Mouse (Mus musculus): Measurements from ENCODE around the gene Slc9a3.

Gene Slc9a3

GRCm38 (mm10) chr13:74121141-74121602 lies at the start of gene Slc9a3:
Gene Slc9a3, plus strand, starts transcription at chr13:74121457.
- peak; percentile 80 for DNase-seq

GRCm38 (mm10) chr13:74071714-74072113 lies 49.5 kb upstream of the Slc9a3 start:
- no peak for DNase-seq

- no peak for DNase-seq
Observed at GRCm38 (mm10) chr13:74073369-74073768, 47.9 kb upstream of the Slc9a3 start.

GRCm38 (mm10) chr13:74090265-74090664 lies 31.0 kb upstream of the Slc9a3 start:
- DNase-seq = no peak

- DNase-seq = no peak
Observed at GRCm38 (mm10) chr13:74095936-74096335, 25.3 kb upstream of the Slc9a3 start.

GRCm38 (mm10) chr13:74096715-74097363 lies 24.4 kb upstream of the Slc9a3 start:
- DNase-seq = peak; percentile 51

- DNase-seq = no peak
Observed at GRCm38 (mm10) chr13:74098913-74099312, 22.3 kb upstream of the Slc9a3 start.

- no peak for DNase-seq
Observed at GRCm38 (mm10) chr13:74102108-74102830, 19.0 kb upstream of the Slc9a3 start.

- no peak for DNase-seq
Observed at GRCm38 (mm10) chr13:74102831-74103582, 18.2 kb upstream of the Slc9a3 start.

- no peak for DNase-seq
Observed at GRCm38 (mm10) chr13:74104417-74104816, 16.8 kb upstream of the Slc9a3 start.

- DNase-seq = peak; percentile 44
Observed at GRCm38 (mm10) chr13:74107410-74107809, 13.8 kb upstream of the Slc9a3 start.

- DNase-seq = no peak
Observed at GRCm38 (mm10) chr13:74112593-74112992, 8.7 kb upstream of the Slc9a3 start.

GRCm38 (mm10) chr13:74113626-74114191 lies 7.5 kb upstream of the Slc9a3 start:
- DNase-seq = peak; percentile 37

GRCm38 (mm10) chr13:74121795-74122330 lies 606 bp downstream of the Slc9a3 start:
- no peak for DNase-seq

GRCm38 (mm10) chr13:74122632-74123031 lies 1.4 kb downstream of the Slc9a3 start:
- DNase-seq = no peak

- peak; percentile 58 for DNase-seq
Observed at GRCm38 (mm10) chr13:74127571-74127970, 6.3 kb downstream of the Slc9a3 start.

GRCm38 (mm10) chr13:74129909-74130308 lies 8.7 kb downstream of the Slc9a3 start:
- DNase-seq = peak; percentile 77

- DNase-seq = no peak
Observed at GRCm38 (mm10) chr13:74138906-74139647, 17.8 kb downstream of the Slc9a3 start.

- DNase-seq = peak; percentile 65
Observed at GRCm38 (mm10) chr13:74140793-74141192, 19.5 kb downstream of the Slc9a3 start.

GRCm38 (mm10) chr13:74143282-74143681 lies 22.0 kb downstream of the Slc9a3 start:
- peak; percentile 56 for DNase-seq

GRCm38 (mm10) chr13:74144120-74144884 lies 23.0 kb downstream of the Slc9a3 start:
- peak; percentile 89 for DNase-seq
